Mouse (Mus musculus): ENCODE data around the gene AU022252.

GRCm38 (mm10) chr4:119167663-119168062, 64.8 kb downstream of the AU022252 start:
- TF ChIP-seq POLR2A (IDR thresholded peaks at IDR 0.05; ENCODE audit: borderline replicate concordance, control insufficient read depth, low read depth, low read length) (no peak), CTCF (IDR thresholded peaks at IDR 0.05; ENCODE audit: control insufficient read depth, insufficient read depth, low read length) (peak; percentile 67)
